Mouse (Mus musculus) cerebellum, postnatal 14 days (tissue): ENCODE measurements around the gene Aqp11.

ENCODE experiments used
- DNase-seq, 2 experiments: peaks; one replicate each; pipeline ENCODE4 v3.0.0; 2021; ENCODE audit warnings: mixed read lengths in 2 of 2

The Aqp11 gene

DNA sequence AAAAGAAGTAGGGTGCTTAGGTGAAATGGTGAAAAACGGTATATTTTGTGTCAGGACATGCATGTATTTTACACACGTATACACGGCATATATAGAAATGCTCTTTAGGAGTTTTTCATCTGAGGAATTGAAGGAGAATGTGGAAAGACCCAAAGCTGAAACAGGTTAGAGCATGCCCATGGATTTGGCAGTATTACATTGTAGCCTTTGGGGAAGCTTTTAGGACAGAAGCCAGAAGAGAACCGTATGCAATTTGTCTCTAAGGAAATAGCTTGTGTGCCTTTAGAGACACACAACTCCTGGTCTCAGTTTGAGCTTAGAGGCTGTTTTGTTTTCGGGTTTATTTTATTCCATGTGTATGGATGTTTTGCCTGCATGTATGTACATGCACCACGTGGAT is 37.0 kb downstream of the Aqp11 start:
- DNase-seq, result no peak

- no peak for DNase-seq
Observed at GRCm38 (mm10) chr7:97700173-97700572, 37.9 kb downstream of the Aqp11 start.

GRCm38 (mm10) chr7:97696506-97697254 is 41.4 kb downstream of the Aqp11 start, which contains the start of gene Clns1a:
Gene Clns1a, plus strand, starts transcription at chr7:97696634.
- DNase-seq, result peak; percentile 96 to 98

GRCm38 (mm10) chr7:97696133-97696505 is 42.0 kb downstream of the Aqp11 start:
- DNase-seq, result no peak

DNA sequence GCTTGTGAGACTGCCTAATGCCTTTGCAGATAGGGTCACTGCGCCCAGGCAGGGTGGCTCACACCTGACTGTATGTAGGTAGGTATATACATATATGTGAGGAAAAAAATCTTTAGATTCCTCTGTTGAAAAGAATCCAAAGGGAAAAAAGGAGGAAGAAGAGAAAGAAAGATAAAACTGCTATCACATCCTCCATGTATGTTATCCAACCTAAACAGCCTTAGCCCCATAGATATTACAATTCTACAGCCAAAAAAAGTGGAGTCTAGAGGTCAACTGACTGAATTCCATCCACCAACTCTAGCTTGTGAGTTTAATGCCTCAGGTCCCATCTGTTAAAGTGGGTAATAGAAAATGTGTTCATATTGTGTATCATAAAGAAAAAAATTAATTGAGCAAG is 42.6 kb downstream of the Aqp11 start:
- DNase-seq, result peak in 1 of 2 experiments; percentile 12

DNA sequence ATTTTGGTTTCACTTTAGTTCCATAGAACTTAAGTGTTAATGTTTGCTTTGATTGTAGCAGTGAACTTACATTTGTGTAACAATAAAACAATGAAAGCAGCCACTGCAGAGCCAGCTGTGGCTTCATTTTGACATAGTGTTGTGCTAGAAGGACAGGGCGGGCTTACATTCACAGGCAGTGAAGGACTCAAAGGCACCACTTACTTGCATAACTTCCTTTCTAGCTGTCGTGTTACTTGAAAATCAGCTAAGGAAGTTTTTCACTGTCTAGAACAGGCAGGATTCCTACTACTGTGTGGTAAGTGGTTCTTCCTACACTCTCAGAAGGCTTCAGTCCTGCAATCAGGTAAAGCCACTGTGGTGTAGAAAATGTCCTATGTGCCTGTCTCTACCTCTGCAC is 50.3 kb downstream of the Aqp11 start:
- DNase-seq, result no peak

GRCm38 (mm10) chr7:97679239-97679638 is 58.9 kb downstream of the Aqp11 start:
- DNase-seq, result peak in 1 of 2 experiments; percentile 45
